Mouse (Mus musculus) intestine, embryonic 14.5 days (tissue): ENCODE data around the gene Chmp4b. TPM values are rescaled to one million over a fixed set of nuclear protein-coding genes. Genes with fewer than 3 reads are reported as not detected.

Source experiments
- ATAC-seq: fragments of 200-750 bp; cut with Nextera tagmentation; replicated peaks from 2 replicates; pipeline ENCODE4 v1.8.0; 2017; ENCODE audit warnings: low read depth, moderate number of reproducible peaks, moderate TSS enrichment, moderate library complexity; ENCODE audit not compliant: low FRiP score, low TSS enrichment
- DNase-seq: peaks from one replicate; pipeline ENCODE4 v3.0.0-alpha.2; 2018; ENCODE audit warnings: low spot score
- H3K27ac ChIP-seq: fragments of 300-500 bp; sonication (generic); 2 replicates; pipeline ENCODE4 v1.5.1; 2014; ENCODE audit warnings: low read depth, mild to moderate bottlenecking, control low read depth
- H3K27me3 ChIP-seq: fragments of 300-500 bp; sonication (generic); replicated peaks from 2 replicates; pipeline ENCODE4 v1.6.1; 2014; ENCODE audit warnings: low read length, control low read depth; ENCODE audit not compliant: control insufficient read depth, insufficient read depth
- H3K36me3 ChIP-seq: fragments of 300-500 bp; sonication (generic); 2 replicates; pipeline ENCODE4 v1.6.1; 2014; ENCODE audit warnings: low read length, control low read depth; ENCODE audit not compliant: control insufficient read depth, insufficient read depth
- H3K4me1 ChIP-seq: fragments of 300-500 bp; sonication (generic); replicated peaks from 2 replicates; pipeline ENCODE4 v1.6.1; 2014; ENCODE audit warnings: low read length, control low read depth, mixed read lengths; ENCODE audit not compliant: control insufficient read depth, insufficient read depth
- H3K4me2 ChIP-seq: fragments of 300-500 bp; sonication (generic); 2 replicates; pipeline ENCODE4 v1.6.1; 2014; ENCODE audit warnings: low read length
- H3K4me3 ChIP-seq: fragments of 300-500 bp; sonication (generic); 2 replicates; pipeline ENCODE4 v1.5.1; 2014; ENCODE audit warnings: low read depth, low read length, control low read depth, mixed read lengths
- H3K9ac ChIP-seq: fragments of 300-500 bp; sonication (generic); 2 replicates; pipeline ENCODE4 v1.6.1; 2014; ENCODE audit warnings: mild to moderate bottlenecking, low read length
- H3K9me3 ChIP-seq: fragments of 300-500 bp; sonication (generic); 2 replicates; pipeline ENCODE4 v1.6.1; 2016; ENCODE audit warnings: low read length, control low read depth; ENCODE audit not compliant: control insufficient read depth
- WGBS: fragments of 180-500 bp; shearing (Covaris S2); extraction: QIAGEN DNeasy Blood & Tissue Kit; methylation state at CpG from one replicate; pipeline ENCODE4 v1.1.7; 2014; 5-methylcytosine and 5-hydroxymethylcytosine counted together
- polyA plus RNA-seq: library from polyadenylated mRNA; unstranded; fragments of >200 nt; fragmentation: Nextera tagmentation; extraction: Ambion mirVana; gene quantifications from 2 replicates; pipeline ENCODE4 v1.2.1, GENCODE M21; 2014

The Chmp4b gene
- polyA plus RNA-seq, 1 experiment from 2014 or later = 15.8 TPM

- Histone ChIP-seq H3K9me3 (no peaks in the 10 kb centered on the region), H3K27me3 (no peaks in the 10 kb centered on the region), H3K4me3 (no peak overlapping the region), H3K27ac (no peak overlapping the region), H3K36me3 (peaks cover 17% of the 10 kb centered on the region; the same call in 1 of the 2 replicates), H3K4me2 (no peak overlapping the region), H3K9ac (no peak overlapping the region), H3K4me1 (no peaks in the 10 kb centered on the region)
- DNase-seq = no peak
- ATAC-seq = no peak
- 79% methylated on average over 7 of the region's 7 CpGs for WGBS
These were observed 17.2 kb downstream of the Chmp4b start for GRCm38 (mm10) chr2:154668680-154669079.

GRCm38 (mm10) chr2:154670106-154670505 is 18.6 kb downstream of the Chmp4b start:
- H3K27ac ChIP-seq = no peak overlapping the region
- ATAC-seq (no peak), DNase-seq (no peak)
- no peaks in the 10 kb centered on the region for H3K4me1 ChIP-seq
- no peak overlapping the region for H3K4me3 ChIP-seq
- no peak overlapping the region for H3K9ac ChIP-seq
- no peaks in the 10 kb centered on the region for H3K9me3 ChIP-seq
- no peak overlapping the region for H3K4me2 ChIP-seq
- H3K36me3 ChIP-seq = peaks cover 13% of the 10 kb centered on the region
- H3K27me3 ChIP-seq = no peaks in the 10 kb centered on the region
- 70% methylated on average over 4 of the region's 4 CpGs for WGBS

- H3K9ac ChIP-seq = no peak overlapping the region
- no peaks in the 10 kb centered on the region for H3K9me3 ChIP-seq
- DNase-seq = no peak
- no peaks in the 10 kb centered on the region for H3K4me1 ChIP-seq
- H3K4me3 ChIP-seq = no peak overlapping the region
- H3K27ac ChIP-seq = no peak overlapping the region
- no peaks in the 10 kb centered on the region for H3K27me3 ChIP-seq
- ATAC-seq = no peak
- H3K4me2 ChIP-seq = no peak overlapping the region
- 84% methylated on average over 4 of the region's 4 CpGs for WGBS
- H3K36me3 ChIP-seq = peaks cover 18% of the 10 kb centered on the region
These were observed 19.2 kb downstream of the Chmp4b start for GRCm38 (mm10) chr2:154670741-154671140.

- WGBS = 75% methylated on average over 4 of the region's 4 CpGs
These were observed 22.5 kb downstream of the Chmp4b start for GRCm38 (mm10) chr2:154674008-154674407.

GRCm38 (mm10) chr2:154676653-154677609 is 25.4 kb downstream of the Chmp4b start:
- ATAC-seq = peak; percentile 67; the same call in 1 of the 2 replicates

More at GRCm38 (mm10) chr2:154674008-154674407, 22.5 kb downstream of the Chmp4b start:
- Histone ChIP-seq H3K4me2 (no peak overlapping the region), H3K27me3 (no peaks in the 10 kb centered on the region), H3K27ac (no peak overlapping the region), H3K4me3 (no peak overlapping the region), H3K9ac (no peak overlapping the region), H3K9me3 (no peaks in the 10 kb centered on the region), H3K36me3 (peaks cover 18% of the 10 kb centered on the region), H3K4me1 (peaks cover 20% of the 10 kb centered on the region; the same call in 1 of the 2 replicates)
- DNase-seq = no peak
- ATAC-seq = no peak

GRCm38 (mm10) chr2:154677651-154678139 is 26.2 kb downstream of the Chmp4b start:
- DNase-seq (peak; percentile 83), ATAC-seq (peak; percentile 51)
- Histone ChIP-seq H3K4me1 (peaks cover 20% of the 10 kb centered on the region; the same call in 1 of the 2 replicates), H3K27ac (peak overlapping the region; percentile 95), H3K9me3 (no peaks in the 10 kb centered on the region), H3K4me2 (peak overlapping the region; percentile 30), H3K27me3 (no peaks in the 10 kb centered on the region), H3K9ac (peak overlapping the region; percentile 34), H3K4me3 (0 out of 2 replicates have a peak overlapping the region, but pooled peaks have one; percentile 8), H3K36me3 (peaks cover 7% of the 10 kb centered on the region; the same call in 1 of the 2 replicates)
- WGBS = 8% methylated on average over 10 of the region's 10 CpGs

More at GRCm38 (mm10) chr2:154676653-154677609, 25.4 kb downstream of the Chmp4b start:
- peak overlapping the region; percentile 30 for H3K4me2 ChIP-seq
- H3K9ac ChIP-seq = peak overlapping the region; percentile 34
- DNase-seq = peak; percentile 73
- H3K4me3 ChIP-seq = 0 out of 2 replicates have a peak overlapping the region, but pooled peaks have one; percentile 8
- peaks cover 11% of the 10 kb centered on the region; the same call in 1 of the 2 replicates for H3K36me3 ChIP-seq
- no peaks in the 10 kb centered on the region for H3K27me3 ChIP-seq
- H3K4me1 ChIP-seq = peaks cover 20% of the 10 kb centered on the region; the same call in 1 of the 2 replicates
- H3K9me3 ChIP-seq = no peaks in the 10 kb centered on the region
- H3K27ac ChIP-seq = peak overlapping the region; percentile 95
- 63% methylated on average over 19 of the region's 19 CpGs for WGBS

- H3K4me1 ChIP-seq = peaks cover 20% of the 10 kb centered on the region; the same call in 1 of the 2 replicates
- H3K4me3 ChIP-seq = no peak overlapping the region
- H3K9me3 ChIP-seq = no peaks in the 10 kb centered on the region
- ATAC-seq (no peak), DNase-seq (no peak)
- H3K27ac ChIP-seq = no peak overlapping the region
- no peaks in the 10 kb centered on the region for H3K27me3 ChIP-seq
- H3K9ac ChIP-seq = no peak overlapping the region
- no peak overlapping the region for H3K4me2 ChIP-seq
- peaks cover 9% of the 10 kb centered on the region; the same call in 1 of the 2 replicates for H3K36me3 ChIP-seq
- WGBS = 73% methylated on average over 3 of the region's 3 CpGs
These were observed 27.5 kb downstream of the Chmp4b start for GRCm38 (mm10) chr2:154678995-154679394.

GRCm38 (mm10) chr2:154680337-154680736 is 28.8 kb downstream of the Chmp4b start:
- Histone ChIP-seq H3K9ac (no peak overlapping the region), H3K27me3 (no peaks in the 10 kb centered on the region), H3K36me3 (peaks cover 6% of the 10 kb centered on the region; the same call in 1 of the 2 replicates), H3K4me2 (no peak overlapping the region), H3K4me1 (peaks cover 20% of the 10 kb centered on the region; the same call in 1 of the 2 replicates), H3K27ac (no peak overlapping the region), H3K4me3 (no peak overlapping the region), H3K9me3 (no peaks in the 10 kb centered on the region)
- 72% methylated on average over 2 of the region's 2 CpGs for WGBS
- ATAC-seq = no peak
- no peak for DNase-seq
